Mouse (Mus musculus) CH12.LX (cell line): ENCODE data around the gene Btg1-ps1. TPM values are rescaled to one million over a fixed set of nuclear protein-coding genes. Genes with fewer than 3 reads are reported as not detected.
"Not testable (repeated sequence)": the region's sequence is repeated elsewhere in the genome, so short reads cannot be mapped to it uniquely, and the experiment has no call there.

ENCODE experiments used
- DNase-seq: peaks from one replicate; pipeline ENCODE4 v3.0.0-alpha.2; 2013; ENCODE audit errors: extremely low read depth
- H3K27ac ChIP-seq: 2 replicates; pipeline ENCODE4 v1.5.1; 2012; ENCODE audit warnings: low read depth, mild to moderate bottlenecking, control low read depth, moderate library complexity; ENCODE audit not compliant: insufficient read depth
- H3K27me3 ChIP-seq: replicated peaks from 2 replicates; pipeline ENCODE3; 2012; ENCODE audit warnings: inconsistent platforms
- H3K36me3 ChIP-seq, 2 experiments: replicated peaks in 1 of 2; 2 replicates each; pipeline versions ENCODE3 to v1.6.1; 2012; ENCODE audit warnings: inconsistent platforms in 1 of 2, low read length in 1 of 2, mild to moderate bottlenecking in 1 of 2, mixed read lengths in 1 of 2, moderate library complexity in 1 of 2; ENCODE audit not compliant: control insufficient read depth in 1 of 2, insufficient read depth in 1 of 2
- H3K4me1 ChIP-seq, 2 experiments: 2 replicates each; pipeline ENCODE4 v1.6.1; 2012; ENCODE audit warnings: inconsistent platforms in 1 of 2, moderate library complexity in 1 of 2; ENCODE audit not compliant: insufficient read depth in 2 of 2, control insufficient read depth in 1 of 2
- H3K4me2 ChIP-seq: 2 replicates; pipeline ENCODE4 v1.6.1; 2012; ENCODE audit warnings: low read depth, mild to moderate bottlenecking, control low read depth; ENCODE audit not compliant: poor library complexity, insufficient read depth, severe bottlenecking
- H3K4me3 ChIP-seq, 3 experiments: fragments of 150-350 bp in 1 of 3; sonication (generic) in 1 of 3; replicated peaks in 1 of 3; 2 replicates each; pipeline versions ENCODE3 to v1.5.1; 2011 to 2012; ENCODE audit warnings: low read depth in 2 of 3, low read length in 2 of 3, mild to moderate bottlenecking in 2 of 3, moderate library complexity in 2 of 3, control low read depth in 1 of 3, improper control_type of control experiment in 1 of 3, inconsistent platforms in 1 of 3, mixed read lengths in 1 of 3; ENCODE audit not compliant: poor library complexity in 1 of 3
- H3K79me2 ChIP-seq: replicated peaks from 2 replicates; pipeline ENCODE4 v1.6.1; 2012; ENCODE audit warnings: mild to moderate bottlenecking, moderate library complexity; ENCODE audit not compliant: control insufficient read depth, poor library complexity, insufficient read depth, severe bottlenecking; ENCODE audit errors: extremely low read depth
- H3K9ac ChIP-seq: 2 replicates; pipeline ENCODE4 v1.6.1; 2012; ENCODE audit warnings: low read depth, mild to moderate bottlenecking, control low read depth, moderate library complexity; ENCODE audit not compliant: insufficient read depth
- H3K9me3 ChIP-seq: replicated peaks from 2 replicates; pipeline ENCODE3; 2012; ENCODE audit warnings: low read length, inconsistent platforms, mixed read lengths
- CHD1 ChIP-seq: IDR thresholded peaks from 2 replicates; pipeline ENCODE4 v1.6.1; 2012; ENCODE audit warnings: low read depth, low read length, improper control_type of control experiment, inconsistent platforms
- CTCF ChIP-seq, 2 experiments: IDR thresholded peaks in 1 of 2; conservative IDR thresholded peaks in 1 of 2; 2 replicates each; pipeline ENCODE4 v1.5.1; 2011 to 2012; ENCODE audit warnings: low read depth in 2 of 2, low read length in 2 of 2, improper control_type of control experiment in 1 of 2, inconsistent platforms in 1 of 2, mild to moderate bottlenecking in 1 of 2, moderate library complexity in 1 of 2
- ELF1 ChIP-seq: IDR thresholded peaks from 2 replicates; pipeline ENCODE4 v1.6.1; 2014; ENCODE audit warnings: low read depth, mild to moderate bottlenecking, inconsistent platforms, low read length, improper control_type of control experiment
- ETS1 ChIP-seq: conservative IDR thresholded peaks from 2 replicates; pipeline ENCODE4 v1.6.1; 2012; ENCODE audit warnings: low read depth, mild to moderate bottlenecking, inconsistent platforms, low read length, improper control_type of control experiment, moderate library complexity
- HCFC1 ChIP-seq: IDR thresholded peaks from 2 replicates; pipeline ENCODE4 v1.6.1; 2012; ENCODE audit warnings: low read depth, mild to moderate bottlenecking, inconsistent platforms, low read length, improper control_type of control experiment
- IRF4 ChIP-seq: IDR thresholded peaks from 2 replicates; pipeline ENCODE4 v1.6.1; 2014; ENCODE audit warnings: low read depth, mild to moderate bottlenecking, inconsistent platforms, low read length, improper control_type of control experiment
- JUND ChIP-seq: conservative IDR thresholded peaks from 2 replicates; pipeline ENCODE4 v1.6.1; 2011; ENCODE audit warnings: low read depth, low read length, improper control_type of control experiment
- KAT2A ChIP-seq: IDR thresholded peaks from 2 replicates; pipeline ENCODE4 v1.6.1; 2012; ENCODE audit warnings: low read length, improper control_type of control experiment, inconsistent platforms; ENCODE audit not compliant: insufficient replicate concordance
- MAZ ChIP-seq: IDR thresholded peaks from 2 replicates; pipeline ENCODE4 v1.6.1; 2012; ENCODE audit warnings: low read depth, mild to moderate bottlenecking, inconsistent platforms, low read length, improper control_type of control experiment, moderate library complexity
- MEF2A ChIP-seq: IDR thresholded peaks from 2 replicates; pipeline ENCODE4 v1.6.1; 2014; ENCODE audit warnings: low read depth, mild to moderate bottlenecking, inconsistent platforms, low read length, improper control_type of control experiment, borderline replicate concordance
- MXI1 ChIP-seq: IDR thresholded peaks from 2 replicates; pipeline ENCODE4 v1.6.1; 2011; ENCODE audit warnings: mild to moderate bottlenecking, low read depth, low read length, improper control_type of control experiment
- MYC ChIP-seq: IDR thresholded peaks from 2 replicates; pipeline ENCODE4 v1.6.1; 2011; ENCODE audit warnings: low read depth, mild to moderate bottlenecking, improper control_type of control experiment, low read length
- NELFE ChIP-seq: IDR thresholded peaks from 2 replicates; pipeline ENCODE4 v1.6.1; 2011; ENCODE audit warnings: low read depth, low read length, improper control_type of control experiment
- RAD21 ChIP-seq: IDR thresholded peaks from 2 replicates; pipeline ENCODE4 v1.6.1; 2011; ENCODE audit warnings: low read depth, mild to moderate bottlenecking, low read length, improper control_type of control experiment, moderate library complexity
- SIN3A ChIP-seq: IDR thresholded peaks from 2 replicates; pipeline ENCODE4 v1.6.1; 2012; ENCODE audit warnings: low read length, improper control_type of control experiment, inconsistent platforms
- SMC3 ChIP-seq: IDR thresholded peaks from 2 replicates; pipeline ENCODE4 v1.6.1; 2011; ENCODE audit warnings: low read depth, low read length, improper control_type of control experiment
- TBP ChIP-seq: conservative IDR thresholded peaks from 2 replicates; pipeline ENCODE4 v1.6.1; 2011; ENCODE audit warnings: low read depth, low read length, improper control_type of control experiment
- USF2 ChIP-seq: conservative IDR thresholded peaks from 2 replicates; pipeline ENCODE4 v1.6.1; 2011; ENCODE audit warnings: low read depth, low read length, improper control_type of control experiment
- ZKSCAN1 ChIP-seq: IDR thresholded peaks from 2 replicates; pipeline ENCODE4 v1.6.1; 2012; ENCODE audit warnings: low read depth, inconsistent platforms, low read length, improper control_type of control experiment, borderline replicate concordance
- ZMIZ1 ChIP-seq: IDR thresholded peaks from 2 replicates; pipeline ENCODE4 v1.6.1; 2012; ENCODE audit warnings: low read depth, mild to moderate bottlenecking, inconsistent platforms, low read length, improper control_type of control experiment
- ZNF384 ChIP-seq: IDR thresholded peaks from 2 replicates; pipeline ENCODE4 v1.6.1; 2012; ENCODE audit warnings: low read depth, low read length, improper control_type of control experiment, inconsistent platforms
- dilution Hi-C: fragments of 300-500 bp; cut with MboI; formaldehyde crosslinking; loops from 2 replicates; pipeline ENCODE4 v1.14.3; 2020; ENCODE audit warnings: low sequenced_read_pairs; ENCODE audit not compliant: extremely low pct_unique_long_range_greater_than_20kb, extremely low pct_ligation_motif_present
- in situ Hi-C: fragments of 300-500 bp; cut with MboI; formaldehyde crosslinking; loops from 3 replicates; pipeline ENCODE4 v1.14.3; 2019; ENCODE audit warnings: low sequenced_read_pairs, low pct_ligation_motif_present, low pct_unique_long_range_greater_than_20kb, mixed read lengths
- polyA plus RNA-seq: library from polyadenylated mRNA; unstranded; fragments of >175 nt; gene quantifications from 2 replicates; pipeline ENCODE4 v1.2.1, GENCODE M21; 2012; ENCODE audit warnings: low read depth; ENCODE audit not compliant: insufficient read length
- total RNA-seq, 2 experiments: library from RNA; depleted of rRNA; stranded (reverse); fragments of 300-350 nt in 1 of 2; fragments of >200 nt in 1 of 2; gene quantifications; 2 replicates each; pipeline ENCODE4 v1.2.3; 2012 to 2014

Btg1-ps1 gene
- total RNA-seq (2012; rRNA removed) (not detected in 2 replicates), total RNA-seq (2014; rRNA removed) (not detected in 2 replicates), polyA plus RNA-seq (not detected in 2 replicates)

- H3K9me3 ChIP-seq, dilution Hi-C loops, H3K27ac ChIP-seq, in situ Hi-C loops, H3K27me3 ChIP-seq, H3K9ac ChIP-seq, H3K4me1 ChIP-seq, H3K36me3 ChIP-seq, H3K4me2 ChIP-seq, H3K79me2 ChIP-seq, H3K4me3 ChIP-seq: not testable (repeated sequence)
- DNase-seq = peak; percentile 1
Observed at GRCm38 (mm10) chrX:38018597-38018996, at the start of gene Btg1-ps1. Gene Btg1-ps1 (minus strand): TSS chrX:38018815.

- no peaks in the 10 kb centered on the region for H3K36me3 ChIP-seq
- dilution Hi-C loops = no loop called here
- no peak within 1 kb of the TSS for H3K4me2 ChIP-seq
- in situ Hi-C loops = no loop called here
- DNase-seq = no peak
- TF ChIP-seq JUND (no peak), MEF2A (no peak), TBP (no peak), KAT2A (no peak), ZMIZ1 (no peak), MAZ (no peak), MYC (no peak), ZNF384 (no peak), USF2 (no peak), MXI1 (no peak), HCFC1 (no peak), RAD21 (no peak), SMC3 (no peak), NELFE (no peak)
- TF ChIP-seq, all 38 proteins: peak for 0
- Histone ChIP-seq H3K4me1 (no peaks in the 10 kb centered on the region), H3K27ac (no peak within 1 kb of the TSS), H3K9ac (no peak within 1 kb of the TSS), H3K27me3 (no peaks in the 10 kb centered on the region), H3K79me2 (no peaks in the 10 kb centered on the region), H3K4me3 (no peak within 1 kb of the TSS), H3K9me3 (no peaks in the 10 kb centered on the region)
Observed at GRCm38 (mm10) chrX:38066175-38066574, 47.6 kb upstream of the Btg1-ps1 start, which contains the start of gene Rhox10. Gene Rhox10 (plus strand): TSS chrX:38066475.

DNA sequence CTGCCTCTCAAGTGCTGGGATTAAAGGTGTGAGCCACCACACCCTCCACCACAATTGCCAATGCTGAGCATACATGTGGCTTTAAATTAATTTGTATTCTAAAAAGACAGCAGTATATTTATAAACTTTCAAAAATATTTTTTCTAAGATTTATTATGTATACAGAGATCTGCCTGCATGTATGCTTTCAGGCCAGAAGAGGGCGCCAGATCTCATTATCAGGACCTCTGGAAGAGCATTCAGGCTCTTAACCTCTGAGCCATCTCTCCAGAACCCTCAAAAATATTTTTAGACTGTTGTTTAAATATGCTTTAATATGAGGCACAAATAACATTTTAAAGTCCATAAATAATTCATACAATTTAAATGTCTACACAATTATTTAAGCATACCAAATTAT is 42.9 kb upstream of the Btg1-ps1 start:
- Histone ChIP-seq H3K9ac (no peak overlapping the region), H3K27me3 (no peaks in the 10 kb centered on the region), H3K79me2 (no peaks in the 10 kb centered on the region), H3K9me3 (no peaks in the 10 kb centered on the region), H3K36me3 (no peaks in the 10 kb centered on the region), H3K4me2 (no peak overlapping the region), H3K4me3 (no peak overlapping the region), H3K27ac (no peak overlapping the region), H3K4me1 (no peaks in the 10 kb centered on the region)
- TF ChIP-seq IRF4 (no peak), ZKSCAN1 (no peak), ELF1 (no peak), JUND (no peak), CTCF (conservative IDR thresholded peaks at IDR 0.05 in 1 of 2, IDR thresholded peaks at IDR 0.05 in 1 of 2; ENCODE audit: low read depth in 2 of 2, low read length in 2 of 2) (peak in 1 of 2 experiments; percentile 61; a peak in 2 of 4 replicates), CHD1 (no peak), USF2 (no peak), RAD21 (peak; percentile 44), SMC3 (peak; percentile 40), MXI1 (no peak), ETS1 (no peak), TBP (no peak), SIN3A (no peak), MEF2A (no peak), HCFC1 (no peak)
- DNase-seq = peak; percentile 24
- in situ Hi-C loops (no loop called here), dilution Hi-C loops (no loop called here)
